Mouse (Mus musculus) megakaryocyte, embryonic 14.5 days (primary cell): ENCODE results near the gene Dhcr7.

Experiments
- FLI1 ChIP-seq: IDR thresholded peaks from 2 replicates; pipeline ENCODE4 v1.6.1; 2012; ENCODE audit warnings: low read length, inconsistent platforms, mixed read lengths
- GATA1 ChIP-seq: IDR thresholded peaks from 3 replicates; pipeline ENCODE4 v1.6.1; 2012; ENCODE audit warnings: mixed read lengths, low read length, inconsistent platforms, borderline replicate concordance

GRCm38 (mm10) chr7:143848127-143848767, 25.3 kb downstream of the Dhcr7 start:
- TF ChIP-seq FLI1 (no peak), GATA1 (no peak)
